Mouse (Mus musculus) granulocyte monocyte progenitor cell, adult 5-6 weeks (primary cell): ENCODE results near the gene Tbc1d12. TPM values are rescaled to one million over a fixed set of nuclear protein-coding genes. Genes with fewer than 3 reads are reported as not detected.
"Not testable (repeated sequence)": the region's sequence is repeated elsewhere in the genome, so short reads cannot be mapped to it uniquely, and the experiment has no call there.

Source experiments
- ATAC-seq: replicated peaks from 2 replicates; pipeline ENCODE4 v1.8.0; 2016; ENCODE audit warnings: mild to moderate bottlenecking, moderate TSS enrichment, inconsistent platforms; ENCODE audit not compliant: poor library complexity, severe bottlenecking
- total RNA-seq, 2 experiments: library from RNA; stranded (forward) in 1 of 2; stranded (reverse) in 1 of 2; fragments of 200-712, 200-1000 nt in 1 of 2; fragments of >200 nt in 1 of 2; fragmentation: Nextera tagmentation in 1 of 2; gene quantifications; 2 replicates each; pipeline ENCODE4 v1.2.3; 2014 to 2017

Gene Tbc1d12
- total RNA-seq (2014; fragmentation: Nextera tagmentation) = 2.5 and 4.4 TPM in 2 replicates
- 0.67 and 2.1 TPM in 2 replicates for total RNA-seq (2017)

GRCm38 (mm10) chr19:38836438-38837170, at the start of gene Tbc1d12:
TSS of gene Tbc1d12 (plus strand) at chr19:38836579.
- peak; percentile 94 for ATAC-seq

- ATAC-seq = no peak
These were observed 48.6 kb upstream of the Tbc1d12 start for GRCm38 (mm10) chr19:38787756-38788155.

- ATAC-seq = no peak
These were observed 42.8 kb upstream of the Tbc1d12 start for GRCm38 (mm10) chr19:38793563-38794045.

- ATAC-seq = no peak
These were observed 39.8 kb upstream of the Tbc1d12 start for GRCm38 (mm10) chr19:38796546-38796945.

GRCm38 (mm10) chr19:38798291-38798690, 38.1 kb upstream of the Tbc1d12 start:
- no peak for ATAC-seq

- ATAC-seq = no peak
These were observed 37.6 kb upstream of the Tbc1d12 start for GRCm38 (mm10) chr19:38798801-38799200.

- no peak for ATAC-seq
These were observed 18.2 kb upstream of the Tbc1d12 start for GRCm38 (mm10) chr19:38818191-38818590.

GRCm38 (mm10) chr19:38818766-38819426, 17.5 kb upstream of the Tbc1d12 start, which contains the start of gene Noc3l:
TSS of gene Noc3l (minus strand) at chr19:38819237.
- ATAC-seq = peak; percentile 99

GRCm38 (mm10) chr19:38819427-38819802, 17.0 kb upstream of the Tbc1d12 start:
- peak; percentile 55 for ATAC-seq

- no peak for ATAC-seq
These were observed 16.1 kb upstream of the Tbc1d12 start for GRCm38 (mm10) chr19:38820186-38820804.

- no peak for ATAC-seq
These were observed 3.2 kb upstream of the Tbc1d12 start for GRCm38 (mm10) chr19:38833224-38833623.

GRCm38 (mm10) chr19:38836084-38836437, 318 bp upstream of the Tbc1d12 start:
- no peak for ATAC-seq

GRCm38 (mm10) chr19:38837171-38837641, 827 bp downstream of the Tbc1d12 start:
- ATAC-seq = peak; percentile 36

GRCm38 (mm10) chr19:38844817-38845216, 8.4 kb downstream of the Tbc1d12 start:
- ATAC-seq = no peak

- no peak for ATAC-seq
These were observed 10.0 kb downstream of the Tbc1d12 start for GRCm38 (mm10) chr19:38846373-38846772.

- no peak for ATAC-seq
These were observed 21.8 kb downstream of the Tbc1d12 start for GRCm38 (mm10) chr19:38858224-38858623.

- no peak for ATAC-seq
These were observed 26.1 kb downstream of the Tbc1d12 start for GRCm38 (mm10) chr19:38862523-38862922.

GRCm38 (mm10) chr19:38874825-38875224, 38.4 kb downstream of the Tbc1d12 start:
- ATAC-seq = not testable (repeated sequence)

GRCm38 (mm10) chr19:38880300-38880699, 43.9 kb downstream of the Tbc1d12 start:
- ATAC-seq = no peak

GRCm38 (mm10) chr19:38901146-38902135, 65.1 kb downstream of the Tbc1d12 start:
- no peak for ATAC-seq
